Mouse (Mus musculus): Measurements from ENCODE around the gene Zmat5. TPM values are rescaled to one million over a fixed set of nuclear protein-coding genes. Genes with fewer than 3 reads are reported as not detected.

Gene Zmat5
- polyA plus RNA-seq, 1 experiment, result 34.0 TPM

GRCm38 (mm10) chr11:4675693-4676092, 28.8 kb upstream of the Zmat5 start:
- H3K4me1 ChIP-seq (ENCODE audit: control insufficient read depth, insufficient read depth, low read length), result peaks cover 43% of the 10 kb centered on the region
- no peak overlapping the region for H3K4me3 ChIP-seq (ENCODE audit: insufficient read depth, low read length)
- no peak overlapping the region for H3K27ac ChIP-seq (ENCODE audit: insufficient read depth, low read depth, low read length)
- TF ChIP-seq POLR2A (IDR thresholded peaks at IDR 0.05; ENCODE audit: borderline replicate concordance, low read depth, low read length), result no peak
- TF ChIP-seq CTCF (IDR thresholded peaks at IDR 0.05; ENCODE audit: low read depth, low read length), result no peak

- no peak overlapping the region for H3K27ac ChIP-seq (ENCODE audit: insufficient read depth, low read depth, low read length)
- peaks cover 38% of the 10 kb centered on the region for H3K4me1 ChIP-seq (ENCODE audit: control insufficient read depth, insufficient read depth, low read length)
- TF ChIP-seq POLR2A (IDR thresholded peaks at IDR 0.05; ENCODE audit: borderline replicate concordance, low read depth, low read length) (no peak), CTCF (IDR thresholded peaks at IDR 0.05; ENCODE audit: low read depth, low read length) (no peak)
- no peak overlapping the region for H3K4me3 ChIP-seq (ENCODE audit: insufficient read depth, low read length)
Measured at GRCm38 (mm10) chr11:4677250-4677872, 27.1 kb upstream of the Zmat5 start.

GRCm38 (mm10) chr11:4678700-4679440, 25.6 kb upstream of the Zmat5 start:
- Histone ChIP-seq H3K27ac (ENCODE audit: insufficient read depth, low read depth, low read length) (no peak overlapping the region), H3K4me1 (ENCODE audit: control insufficient read depth, insufficient read depth, low read length) (peaks cover 31% of the 10 kb centered on the region)

GRCm38 (mm10) chr11:4679441-4679832, 25.0 kb upstream of the Zmat5 start:
- TF ChIP-seq CTCF (IDR thresholded peaks at IDR 0.05; ENCODE audit: low read depth, low read length) (no peak), POLR2A (IDR thresholded peaks at IDR 0.05; ENCODE audit: borderline replicate concordance, low read depth, low read length) (no peak)
- Histone ChIP-seq H3K4me3 (ENCODE audit: insufficient read depth, low read length) (no peak overlapping the region), H3K4me1 (ENCODE audit: control insufficient read depth, insufficient read depth, low read length) (peaks cover 26% of the 10 kb centered on the region), H3K27ac (ENCODE audit: insufficient read depth, low read depth, low read length) (no peak overlapping the region)

More at GRCm38 (mm10) chr11:4678700-4679440, 25.6 kb upstream of the Zmat5 start:
- no peak for TF ChIP-seq CTCF (IDR thresholded peaks at IDR 0.05; ENCODE audit: low read depth, low read length)
- TF ChIP-seq POLR2A (IDR thresholded peaks at IDR 0.05; ENCODE audit: borderline replicate concordance, low read depth, low read length), result no peak
- H3K4me3 ChIP-seq (ENCODE audit: insufficient read depth, low read length), result no peak overlapping the region

GRCm38 (mm10) chr11:4680126-4680525, 24.4 kb upstream of the Zmat5 start:
- no peak for TF ChIP-seq POLR2A (IDR thresholded peaks at IDR 0.05; ENCODE audit: borderline replicate concordance, low read depth, low read length)
- no peak for TF ChIP-seq CTCF (IDR thresholded peaks at IDR 0.05; ENCODE audit: low read depth, low read length)
- no peak overlapping the region for H3K27ac ChIP-seq (ENCODE audit: insufficient read depth, low read depth, low read length)
- H3K4me1 ChIP-seq (ENCODE audit: control insufficient read depth, insufficient read depth, low read length), result peaks cover 20% of the 10 kb centered on the region
- H3K4me3 ChIP-seq (ENCODE audit: insufficient read depth, low read length), result no peak overlapping the region

GRCm38 (mm10) chr11:4683516-4683915, 21.0 kb upstream of the Zmat5 start:
- H3K4me3 ChIP-seq (ENCODE audit: insufficient read depth, low read length), result no peak overlapping the region
- no peak overlapping the region for H3K27ac ChIP-seq (ENCODE audit: insufficient read depth, low read depth, low read length)
- no peak for TF ChIP-seq CTCF (IDR thresholded peaks at IDR 0.05; ENCODE audit: low read depth, low read length)
- no peak for TF ChIP-seq POLR2A (IDR thresholded peaks at IDR 0.05; ENCODE audit: borderline replicate concordance, low read depth, low read length)
- H3K4me1 ChIP-seq (ENCODE audit: control insufficient read depth, insufficient read depth, low read length), result 0 out of 2 replicates have a peak, but pooled peaks cover 4% of the 10 kb centered on the region

- H3K4me1 ChIP-seq (ENCODE audit: control insufficient read depth, insufficient read depth, low read length), result 0 out of 2 replicates have a peak, but pooled peaks cover 4% of the 10 kb centered on the region
- TF ChIP-seq POLR2A (IDR thresholded peaks at IDR 0.05; ENCODE audit: borderline replicate concordance, low read depth, low read length) (no peak), CTCF (IDR thresholded peaks at IDR 0.05; ENCODE audit: low read depth, low read length) (no peak)
- no peak overlapping the region for H3K4me3 ChIP-seq (ENCODE audit: insufficient read depth, low read length)
- H3K27ac ChIP-seq (ENCODE audit: insufficient read depth, low read depth, low read length), result no peak overlapping the region
Measured at GRCm38 (mm10) chr11:4684186-4684585, 20.3 kb upstream of the Zmat5 start.

- no peak for TF ChIP-seq POLR2A (IDR thresholded peaks at IDR 0.05; ENCODE audit: borderline replicate concordance, low read depth, low read length)
- TF ChIP-seq CTCF (IDR thresholded peaks at IDR 0.05; ENCODE audit: low read depth, low read length), result no peak
Measured at GRCm38 (mm10) chr11:4685071-4685470, 19.4 kb upstream of the Zmat5 start.

GRCm38 (mm10) chr11:4685510-4685909, 19.0 kb upstream of the Zmat5 start:
- Histone ChIP-seq H3K27ac (ENCODE audit: insufficient read depth, low read depth, low read length) (no peak overlapping the region), H3K4me1 (ENCODE audit: control insufficient read depth, insufficient read depth, low read length) (0 out of 2 replicates have a peak, but pooled peaks cover 4% of the 10 kb centered on the region), H3K4me3 (ENCODE audit: insufficient read depth, low read length) (no peak overlapping the region)
- no peak for TF ChIP-seq CTCF (IDR thresholded peaks at IDR 0.05; ENCODE audit: low read depth, low read length)
- no peak for TF ChIP-seq POLR2A (IDR thresholded peaks at IDR 0.05; ENCODE audit: borderline replicate concordance, low read depth, low read length)

More at GRCm38 (mm10) chr11:4685071-4685470, 19.4 kb upstream of the Zmat5 start:
- no peak overlapping the region for H3K4me3 ChIP-seq (ENCODE audit: insufficient read depth, low read length)
- H3K4me1 ChIP-seq (ENCODE audit: control insufficient read depth, insufficient read depth, low read length), result 0 out of 2 replicates have a peak, but pooled peaks cover 4% of the 10 kb centered on the region
- no peak overlapping the region for H3K27ac ChIP-seq (ENCODE audit: insufficient read depth, low read depth, low read length)

- Histone ChIP-seq H3K4me1 (ENCODE audit: control insufficient read depth, insufficient read depth, low read length) (0 out of 2 replicates have a peak, but pooled peaks cover 4% of the 10 kb centered on the region), H3K27ac (ENCODE audit: insufficient read depth, low read depth, low read length) (no peak overlapping the region), H3K4me3 (ENCODE audit: insufficient read depth, low read length) (no peak overlapping the region)
- TF ChIP-seq POLR2A (IDR thresholded peaks at IDR 0.05; ENCODE audit: borderline replicate concordance, low read depth, low read length), result no peak
- TF ChIP-seq CTCF (IDR thresholded peaks at IDR 0.05; ENCODE audit: low read depth, low read length), result no peak
Measured at GRCm38 (mm10) chr11:4687027-4687426, 17.5 kb upstream of the Zmat5 start.

Measured in bone marrow macrophage, adult 2 months (primary cell).